Mouse (Mus musculus): ENCODE measurements around the gene Svep1. TPM values are rescaled to one million over a fixed set of nuclear protein-coding genes. Genes with fewer than 3 reads are reported as not detected.

Gene Svep1
- total RNA-seq, 2 experiments from 2014 or later: 1.4 to 1.6 TPM

- DNase-seq (ENCODE audit: extremely low spot score in 1 of 2, low spot score in 2 of 2): no peak
- intact Hi-C loops (cut with DNase I): no loop called here
These were observed 166.6 kb downstream of the Svep1 start for GRCm38 (mm10) chr4:58040093-58040492.

DNA sequence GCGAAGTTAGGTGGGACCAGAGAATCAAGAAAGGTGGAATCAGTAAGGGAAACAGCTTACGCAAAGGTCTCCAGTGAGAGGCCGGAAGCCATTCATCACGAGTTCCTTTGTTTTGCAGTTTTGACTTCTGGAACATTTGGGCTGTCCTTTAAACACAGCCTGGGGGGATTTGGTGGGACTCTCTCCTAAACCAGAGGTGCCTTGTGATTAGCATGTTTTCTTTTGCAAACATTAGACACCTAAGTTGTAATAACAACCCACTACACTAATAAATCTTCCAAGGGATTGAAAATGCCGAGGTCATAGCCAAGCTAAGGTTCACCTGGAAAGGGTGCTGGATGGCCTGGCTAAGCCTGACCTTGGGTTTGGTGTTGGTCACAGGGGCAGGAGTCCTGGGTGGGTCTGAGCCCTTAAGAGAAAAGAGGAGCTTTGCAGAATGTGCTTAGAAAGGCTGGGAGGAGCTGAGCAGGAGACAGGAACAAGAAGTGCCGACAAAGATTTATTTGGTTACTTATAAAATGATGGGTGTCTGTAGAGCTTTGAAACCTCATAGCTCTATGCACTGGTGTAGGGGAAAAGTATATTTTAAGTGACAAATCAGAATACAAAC is 169.5 kb downstream of the Svep1 start:
- DNase-seq (ENCODE audit: extremely low spot score in 1 of 2, low spot score in 2 of 2): no peak
- intact Hi-C loops (cut with DNase I): no loop called here

GRCm38 (mm10) chr4:58034663-58035062 is 172.0 kb downstream of the Svep1 start:
- intact Hi-C loops (cut with DNase I): no loop called here
- no peak for DNase-seq (ENCODE audit: extremely low spot score in 1 of 2, low spot score in 2 of 2)

- DNase-seq (ENCODE audit: extremely low spot score in 1 of 2, low spot score in 2 of 2): no peak
- intact Hi-C loops (cut with DNase I): no loop called here
These were observed 173.9 kb downstream of the Svep1 start for GRCm38 (mm10) chr4:58032714-58033113.

DNA sequence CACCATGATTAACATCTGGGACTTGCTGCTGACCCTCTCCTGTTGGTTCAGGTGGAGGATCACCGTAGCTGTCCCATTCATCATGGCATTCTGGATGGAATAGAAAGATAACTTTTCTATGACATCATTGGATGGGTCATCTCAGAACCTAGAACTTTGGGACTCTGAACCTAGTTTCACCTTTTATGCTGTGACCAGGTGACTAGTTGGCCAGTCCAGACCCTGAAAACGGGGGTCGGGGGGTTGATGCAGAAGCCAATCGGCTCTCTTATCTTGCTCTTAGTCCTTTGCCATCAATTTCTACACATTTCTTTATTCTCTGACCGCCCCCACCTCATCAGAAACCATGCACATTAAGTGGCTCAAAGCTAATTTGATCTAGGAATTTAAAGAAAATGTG is 197.6 kb downstream of the Svep1 start, which contains the start of gene Txndc8:
Gene Txndc8 (minus strand): TSS at position 101 of the 400 bp plus-strand sequence.
- intact Hi-C loops (cut with DNase I): no loop called here
- no peak for DNase-seq (ENCODE audit: extremely low spot score in 1 of 2, low spot score in 2 of 2)

- DNase-seq (ENCODE audit: extremely low spot score in 1 of 2, low spot score in 2 of 2): no peak
- intact Hi-C loops (cut with DNase I): no loop called here
These were observed 203.2 kb downstream of the Svep1 start for GRCm38 (mm10) chr4:58003501-58003900.

Other genes starting within 250 kb of the Svep1 start
- not detected for gene Txndc8, start 197.7 kb downstream of the Svep1 start, total RNA-seq (2021)
- gene Musk, start 79.1 kb upstream of the Svep1 start, total RNA-seq (2021): 1 to 10 TPM; 1.5 to 1.8 TPM